Mouse (Mus musculus) hematopoietic stem cell, adult 5-6 weeks (primary cell): ENCODE data around the gene 4930432K21Rik. TPM values are rescaled to one million over a fixed set of nuclear protein-coding genes. Genes with fewer than 3 reads are reported as not detected.

Source experiments
- ATAC-seq, 2 experiments: fragments of 125-278 bp in 1 of 2; replicated peaks in 1 of 2; 2 replicates each; pipeline ENCODE4 v1.8.0; 2016 to 2017; ENCODE audit warnings: inconsistent platforms in 2 of 2, mild to moderate bottlenecking in 2 of 2, moderate number of reproducible peaks in 2 of 2, low read depth in 1 of 2, moderate TSS enrichment in 1 of 2; ENCODE audit not compliant: low FRiP score in 2 of 2, poor library complexity in 2 of 2, severe bottlenecking in 2 of 2, insufficient read depth in 1 of 2, low TSS enrichment in 1 of 2
- total RNA-seq: library from RNA; stranded (forward); fragments of 172-1452, 232-1000 nt; gene quantifications from 2 replicates; pipeline ENCODE4 v1.2.3, GENCODE M21; 2017

4930432K21Rik gene
- total RNA-seq, 1 experiment from 2014 or later, result 3.8 TPM

- no peak for ATAC-seq
These were observed 10.0 kb upstream of the 4930432K21Rik start for GRCm38 (mm10) chr8:84137848-84138247.

DNA sequence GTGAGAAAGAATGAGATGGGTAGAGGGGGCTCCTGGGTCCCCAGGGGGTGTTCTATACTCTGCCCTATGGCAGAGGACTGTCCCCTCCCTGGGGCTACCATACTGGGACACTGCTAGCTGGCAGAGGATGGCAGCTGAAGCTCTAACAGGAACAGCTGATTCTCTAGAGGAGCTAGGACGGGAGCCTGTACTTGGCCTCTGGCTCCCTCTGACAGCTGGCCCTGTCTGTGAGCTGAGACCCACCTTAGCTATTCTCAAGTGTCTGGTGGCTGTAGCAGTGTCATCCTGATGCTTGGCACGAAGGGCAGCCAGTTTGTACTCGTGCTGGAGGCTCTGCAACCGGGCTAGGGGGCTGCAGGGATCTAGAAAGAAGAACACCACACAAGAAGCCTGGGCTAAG is 7.0 kb upstream of the 4930432K21Rik start:
- no peak for ATAC-seq

DNA sequence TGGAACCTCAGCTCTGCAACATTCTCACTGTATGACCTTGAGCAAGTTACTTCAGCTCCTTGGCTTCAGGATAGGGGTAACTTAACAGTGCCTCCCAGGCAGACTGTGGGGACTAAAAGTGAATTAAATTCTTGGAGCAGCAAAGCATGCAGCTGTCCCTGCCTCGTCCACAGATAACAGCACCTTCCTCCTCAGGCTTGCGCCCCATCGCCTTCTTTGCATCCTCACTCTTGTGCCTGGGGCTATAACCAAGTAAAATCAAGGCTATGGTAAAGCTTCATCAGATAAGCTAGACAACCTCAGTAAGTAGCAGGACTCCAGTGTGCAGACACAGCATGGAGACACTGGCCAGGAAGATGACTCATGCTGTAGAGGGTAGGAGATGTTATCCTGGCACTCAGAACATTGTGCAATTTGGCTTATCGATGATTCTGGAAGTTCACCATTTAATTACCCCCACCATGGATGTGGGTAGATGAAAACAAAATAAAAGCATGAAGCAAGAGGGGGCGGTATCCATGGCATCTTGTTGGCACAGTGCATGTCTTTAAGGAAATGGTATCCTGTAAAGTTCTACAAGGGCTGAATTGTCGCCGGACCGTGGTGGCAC is 3.1 kb upstream of the 4930432K21Rik start:
- ATAC-seq, result no peak

DNA sequence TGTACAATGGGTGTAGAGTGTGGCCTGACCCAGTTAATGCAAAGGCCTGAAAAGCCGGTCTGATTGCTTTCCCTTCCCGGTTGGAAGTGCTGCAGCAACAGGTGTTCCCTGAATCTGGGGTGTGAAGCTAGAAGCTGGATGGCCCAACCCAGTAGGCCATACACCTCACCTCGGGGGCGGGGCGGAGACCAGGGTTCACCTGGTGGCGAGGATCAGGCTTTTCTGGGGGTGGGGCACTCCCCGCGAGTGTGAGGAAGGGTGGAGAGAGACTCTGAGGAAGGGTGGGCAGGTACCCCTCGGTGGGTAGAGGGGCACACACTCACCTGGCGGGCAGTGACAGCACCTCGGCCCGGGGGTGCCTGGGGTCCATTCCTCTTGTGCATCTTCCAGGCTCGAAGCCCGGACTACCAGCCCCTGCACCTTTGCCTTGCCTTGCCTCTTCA is 480 bp upstream of the 4930432K21Rik start:
- no peak for ATAC-seq

DNA sequence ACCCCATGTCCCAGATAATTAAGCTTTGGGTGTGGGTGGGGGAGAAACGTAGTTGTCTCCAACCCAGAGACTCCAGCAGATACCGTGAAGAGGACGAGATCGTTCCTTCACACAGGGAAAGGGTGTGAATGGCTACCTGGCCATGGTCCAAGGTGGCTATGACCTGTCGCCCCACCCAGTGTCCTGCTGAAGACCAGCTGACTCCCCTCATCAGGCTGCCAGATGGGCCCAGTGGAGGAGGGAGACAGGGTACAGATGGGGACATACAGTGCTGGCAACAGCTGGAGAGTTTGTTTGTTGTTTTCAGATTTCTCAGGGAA is 666 bp downstream of the 4930432K21Rik start:
- ATAC-seq, result no peak

DNA sequence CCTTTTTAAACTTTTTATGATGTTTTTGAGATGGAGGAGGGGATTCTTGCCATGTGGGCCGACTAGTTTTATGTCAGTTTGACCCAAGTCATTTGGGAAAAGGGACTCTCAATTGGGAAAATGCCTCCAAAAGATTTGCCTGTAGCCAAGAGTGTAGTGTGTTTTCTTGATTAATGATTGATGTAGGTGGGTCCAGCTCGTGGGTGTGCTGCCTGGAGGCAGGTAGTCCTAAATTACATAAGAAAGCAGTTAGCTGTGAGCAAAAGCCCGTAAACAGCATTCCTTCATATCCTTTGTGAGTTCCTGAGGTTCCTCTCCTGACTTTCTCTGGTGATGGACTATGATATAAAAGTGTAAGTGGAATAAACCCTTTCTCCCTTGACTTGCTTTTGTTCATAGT is 1.4 kb downstream of the 4930432K21Rik start:
- no peak for ATAC-seq

- no peak; a peak in 1 of 4 replicates for ATAC-seq
These were observed 9.8 kb downstream of the 4930432K21Rik start for GRCm38 (mm10) chr8:84157620-84158019.

DNA sequence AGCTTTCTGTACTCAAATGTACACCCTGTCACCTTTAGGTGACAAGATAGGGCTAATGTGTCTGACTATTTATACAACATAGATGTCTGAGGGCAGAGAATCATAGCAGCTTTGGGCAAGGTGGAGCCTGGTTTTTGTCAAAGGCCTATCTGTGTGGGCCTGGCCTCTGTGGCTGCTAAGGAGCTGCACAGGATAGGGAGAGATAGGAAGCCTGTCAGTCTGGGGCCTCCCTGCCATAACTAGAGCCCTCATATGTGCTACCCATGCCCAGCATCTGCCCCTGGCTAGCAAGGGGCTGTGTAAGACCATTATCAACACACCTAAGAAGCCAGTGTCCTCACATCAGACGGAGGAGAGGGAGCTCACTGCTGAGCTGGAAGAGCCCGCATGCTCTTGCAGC is 19.9 kb downstream of the 4930432K21Rik start:
- no peak for ATAC-seq

DNA sequence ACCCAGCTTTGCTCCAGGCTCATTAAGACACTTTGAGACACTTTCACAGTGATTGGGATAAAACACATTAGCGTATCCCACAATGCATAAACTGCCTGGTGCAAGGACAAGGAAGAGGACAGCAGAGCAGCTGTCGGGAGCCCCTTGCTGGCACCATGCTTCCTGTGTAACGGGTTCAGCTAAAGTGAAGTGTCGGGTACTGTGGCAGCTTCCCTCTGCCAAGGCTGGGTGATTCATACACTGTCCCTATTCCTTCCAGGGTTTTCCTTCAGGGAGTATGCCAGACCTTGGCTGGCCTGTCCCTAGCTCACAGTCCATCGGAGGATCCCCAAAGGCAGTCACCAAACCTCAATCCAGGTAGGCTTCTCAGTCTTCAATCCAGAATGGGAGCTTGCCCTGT is 22.3 kb downstream of the 4930432K21Rik start:
- no peak for ATAC-seq

DNA sequence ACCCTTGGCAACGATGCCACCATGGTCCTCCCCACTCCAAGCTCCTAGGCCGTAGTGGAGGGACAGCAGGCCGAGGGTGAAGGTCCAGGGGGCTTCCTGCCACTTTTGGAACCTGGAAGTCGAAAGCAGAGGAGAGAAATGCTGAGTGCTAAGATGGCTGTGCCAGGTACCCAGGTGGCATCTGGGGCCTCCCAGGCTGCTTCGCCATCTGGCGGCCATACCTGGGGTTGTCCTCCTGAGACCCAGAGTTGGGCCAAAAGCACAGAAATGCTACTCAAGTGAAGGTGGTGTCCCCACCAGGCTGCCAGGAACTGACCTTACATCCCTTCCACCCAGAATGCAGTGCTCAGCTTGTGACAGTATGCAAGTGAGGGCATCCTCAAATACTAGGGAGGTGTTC is 26.0 kb downstream of the 4930432K21Rik start:
- ATAC-seq, result no peak

GRCm38 (mm10) chr8:84176560-84176959 is 28.7 kb downstream of the 4930432K21Rik start:
- peak; percentile 19 to 44; a peak in 2 of 4 replicates for ATAC-seq

DNA sequence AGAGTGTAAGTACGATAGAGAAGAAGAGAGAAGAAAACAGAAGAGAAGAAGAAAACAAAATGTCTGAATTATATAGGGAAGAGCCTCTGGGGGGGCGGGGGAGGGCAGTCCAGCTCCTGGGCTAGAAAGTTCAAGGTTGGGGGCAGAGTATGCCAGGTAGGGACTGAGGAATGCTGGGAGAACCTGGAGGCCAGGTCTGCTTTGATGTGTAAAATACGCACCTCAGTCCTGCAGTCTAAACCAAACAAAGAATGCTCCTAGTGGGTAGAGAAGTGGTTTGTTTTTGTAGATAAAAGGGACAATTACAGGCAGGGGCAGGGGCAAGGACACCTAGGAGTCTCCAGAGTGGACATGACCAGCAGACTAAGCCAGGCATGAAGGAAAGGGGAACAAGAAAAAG is 29.6 kb downstream of the 4930432K21Rik start:
- no peak for ATAC-seq

DNA sequence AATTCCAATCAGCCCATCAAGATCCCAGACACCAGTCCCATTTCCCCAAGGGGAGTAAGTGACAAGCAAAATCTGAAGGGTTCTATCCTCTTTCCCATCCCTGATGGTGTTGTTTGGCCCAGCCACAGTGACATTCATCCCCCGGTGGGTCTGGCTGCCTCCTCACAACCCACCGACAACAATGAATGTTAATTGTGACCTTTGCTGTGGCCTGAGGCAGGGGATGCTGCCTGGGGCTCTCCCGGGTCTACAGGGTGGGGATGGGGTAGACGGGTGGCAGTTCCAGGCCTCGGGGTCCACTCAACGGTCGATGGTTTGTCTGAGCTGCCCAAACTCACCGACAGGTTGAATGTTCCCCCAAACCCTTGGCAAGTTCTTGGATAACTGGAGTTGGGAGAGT is 30.8 kb downstream of the 4930432K21Rik start:
- no peak for ATAC-seq

DNA sequence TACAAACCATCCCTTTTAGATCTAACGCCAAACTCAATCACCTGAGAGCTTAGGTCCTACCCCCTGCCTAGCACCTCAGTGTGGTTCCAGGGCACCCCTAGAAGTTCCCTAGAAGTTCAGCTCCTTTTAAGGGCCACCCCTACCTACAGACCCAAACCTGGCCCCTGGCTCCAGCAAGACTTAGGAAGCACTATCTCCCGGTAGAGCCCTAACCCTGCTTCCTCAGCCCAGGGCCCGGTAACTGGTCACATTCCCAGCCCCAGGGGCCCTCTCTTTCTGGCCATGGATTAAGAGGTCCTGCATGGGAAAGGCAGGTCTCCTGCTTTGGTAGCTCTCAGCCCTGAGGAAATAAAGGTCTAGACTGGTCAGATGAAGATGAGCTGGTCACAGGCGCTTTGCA is 32.1 kb downstream of the 4930432K21Rik start:
- ATAC-seq, result no peak

- no peak for ATAC-seq
These were observed 32.8 kb downstream of the 4930432K21Rik start for GRCm38 (mm10) chr8:84180530-84181190.

GRCm38 (mm10) chr8:84182833-84183232 is 35.0 kb downstream of the 4930432K21Rik start:
- no peak for ATAC-seq

DNA sequence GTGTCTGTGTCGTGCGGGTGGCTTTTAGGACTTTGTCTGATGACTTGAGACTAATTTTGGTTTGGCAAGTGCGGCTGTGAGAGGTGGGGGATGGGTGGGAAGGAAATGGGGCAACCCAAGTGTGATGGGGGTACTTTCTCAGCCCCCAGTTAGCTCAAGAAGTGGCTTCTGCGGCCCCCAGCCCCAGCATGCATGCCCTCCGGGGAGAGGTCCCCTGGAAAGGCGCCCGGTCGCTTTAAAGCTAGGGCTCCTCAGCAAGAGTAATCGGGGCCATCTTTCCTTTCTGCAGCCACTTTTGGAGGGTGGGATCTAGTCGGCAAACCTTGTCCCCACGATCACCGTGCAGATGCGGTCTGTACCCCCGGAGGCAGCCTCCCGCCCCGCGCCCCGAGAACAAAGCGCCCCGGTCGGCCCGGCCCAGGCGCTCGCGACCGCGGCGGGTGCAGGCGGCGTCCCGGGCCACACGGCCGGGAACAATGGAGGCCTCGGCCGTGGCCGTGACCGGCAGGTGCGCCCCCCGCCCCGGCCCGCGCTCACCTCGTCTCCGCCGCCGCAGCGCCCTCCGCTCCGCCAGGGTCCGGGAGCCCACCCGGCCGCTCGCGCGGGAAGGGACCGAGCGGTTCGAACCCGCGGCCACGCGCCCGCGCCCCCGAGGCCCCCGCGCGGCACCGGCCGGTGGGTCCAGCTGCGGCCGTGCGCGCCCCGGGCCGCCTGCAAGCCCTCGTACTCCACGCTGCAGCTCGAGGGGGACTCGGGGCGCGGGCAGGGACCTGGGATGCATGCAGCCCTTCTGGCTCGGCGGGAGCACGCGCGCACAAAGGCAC is 35.6 kb downstream of the 4930432K21Rik start:
- ATAC-seq, result no peak
